Mouse (Mus musculus): ENCODE results near the gene Rpap1. TPM values are rescaled to one million over a fixed set of nuclear protein-coding genes. Genes with fewer than 3 reads are reported as not detected.
A peak's percentile ranks its signal among the peaks of the same experiment; 100 is the strongest.

Rpap1 gene
- 19.0 and 19.9 TPM in 2 replicates for polyA plus RNA-seq (2014; fragmentation: Nextera tagmentation; extraction: Ambion mirVana)

- Histone ChIP-seq H3K36me3 (ENCODE audit: control insufficient read depth, insufficient read depth, low read length) (no peaks in the 10 kb centered on the region; the same call in 1 of the 2 replicates), H3K27ac (ENCODE audit: low read depth, low read length) (peak within 1 kb of the TSS; percentile 63), H3K9me3 (ENCODE audit: control insufficient read depth, low read length) (no peaks in the 10 kb centered on the region), H3K4me2 (replicated peaks; ENCODE audit: low read depth, low read length) (peak within 1 kb of the TSS; percentile 76), H3K4me1 (replicated peaks; ENCODE audit: control insufficient read depth, insufficient read depth, low read length) (no peaks in the 10 kb centered on the region), H3K4me3 (ENCODE audit: low read depth, low read length) (peak within 1 kb of the TSS; percentile 54), H3K27me3 (ENCODE audit: control insufficient read depth, insufficient read depth, low read length) (no peaks in the 10 kb centered on the region), H3K9ac (ENCODE audit: low read depth, low read length) (peak within 1 kb of the TSS; percentile 70)
- WGBS = 1% methylated on average over 44 of the region's 44 CpGs
- DNase-seq (ENCODE audit: low spot score) (peak; percentile 90), ATAC-seq (ENCODE audit: low FRiP score) (peak; percentile 93)
Measured at GRCm38 (mm10) chr2:119787206-119787883, at the start of gene Rpap1. Gene Rpap1 (minus strand): TSS chr2:119787537.

GRCm38 (mm10) chr2:119834231-119834630 is 46.9 kb upstream of the Rpap1 start:
- WGBS = 87% methylated on average over 4 of the region's 4 CpGs
- Histone ChIP-seq H3K4me3 (ENCODE audit: low read depth, low read length) (no peak overlapping the region), H3K27me3 (ENCODE audit: control insufficient read depth, insufficient read depth, low read length) (no peaks in the 10 kb centered on the region), H3K4me1 (replicated peaks; ENCODE audit: control insufficient read depth, insufficient read depth, low read length) (no peaks in the 10 kb centered on the region), H3K27ac (ENCODE audit: low read depth, low read length) (no peak overlapping the region), H3K36me3 (ENCODE audit: control insufficient read depth, insufficient read depth, low read length) (no peaks in the 10 kb centered on the region), H3K9ac (ENCODE audit: low read depth, low read length) (no peak overlapping the region), H3K4me2 (replicated peaks; ENCODE audit: low read depth, low read length) (no peak overlapping the region), H3K9me3 (ENCODE audit: control insufficient read depth, low read length) (no peaks in the 10 kb centered on the region)
- DNase-seq (ENCODE audit: low spot score) (no peak), ATAC-seq (ENCODE audit: low FRiP score) (no peak)

GRCm38 (mm10) chr2:119830579-119830978 is 43.2 kb upstream of the Rpap1 start:
- Histone ChIP-seq H3K4me2 (replicated peaks; ENCODE audit: low read depth, low read length) (no peak overlapping the region), H3K9me3 (ENCODE audit: control insufficient read depth, low read length) (no peaks in the 10 kb centered on the region), H3K27ac (ENCODE audit: low read depth, low read length) (no peak overlapping the region), H3K36me3 (ENCODE audit: control insufficient read depth, insufficient read depth, low read length) (no peaks in the 10 kb centered on the region), H3K4me3 (ENCODE audit: low read depth, low read length) (no peak overlapping the region), H3K9ac (ENCODE audit: low read depth, low read length) (no peak overlapping the region), H3K4me1 (replicated peaks; ENCODE audit: control insufficient read depth, insufficient read depth, low read length) (no peaks in the 10 kb centered on the region), H3K27me3 (ENCODE audit: control insufficient read depth, insufficient read depth, low read length) (no peaks in the 10 kb centered on the region)
- WGBS = 71% methylated on average over 2 of the region's 2 CpGs
- ATAC-seq (ENCODE audit: low FRiP score) (no peak), DNase-seq (ENCODE audit: low spot score) (no peak)

DNA sequence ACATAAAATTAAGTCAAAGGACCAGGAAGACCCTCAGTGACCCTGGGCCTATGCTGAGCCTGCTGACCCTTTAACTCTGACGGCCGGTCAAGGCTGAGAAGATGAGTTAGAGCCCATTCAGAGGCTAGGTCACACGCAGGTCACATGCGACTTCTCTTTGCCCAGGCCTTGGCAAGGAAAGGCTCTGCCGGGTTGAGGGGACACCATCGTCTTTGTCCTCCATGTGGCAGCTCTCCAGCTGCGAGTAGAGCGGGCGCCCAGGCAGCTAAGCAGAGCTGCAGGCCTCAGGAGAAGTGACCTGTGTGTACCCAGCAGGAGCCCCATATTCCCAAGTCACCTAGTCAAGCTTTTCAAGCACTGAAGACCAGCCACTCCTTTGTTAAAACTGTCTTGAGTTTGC is 33.8 kb upstream of the Rpap1 start:
- Histone ChIP-seq H3K9ac (ENCODE audit: low read depth, low read length) (no peak overlapping the region), H3K4me2 (replicated peaks; ENCODE audit: low read depth, low read length) (no peak overlapping the region), H3K4me3 (ENCODE audit: low read depth, low read length) (no peak overlapping the region), H3K9me3 (ENCODE audit: control insufficient read depth, low read length) (no peaks in the 10 kb centered on the region), H3K27ac (ENCODE audit: low read depth, low read length) (no peak overlapping the region), H3K36me3 (ENCODE audit: control insufficient read depth, insufficient read depth, low read length) (no peaks in the 10 kb centered on the region), H3K27me3 (ENCODE audit: control insufficient read depth, insufficient read depth, low read length) (no peaks in the 10 kb centered on the region), H3K4me1 (replicated peaks; ENCODE audit: control insufficient read depth, insufficient read depth, low read length) (no peaks in the 10 kb centered on the region)
- no peak for ATAC-seq (ENCODE audit: low FRiP score)
- WGBS = 74% methylated on average over 9 of the region's 9 CpGs
- DNase-seq (ENCODE audit: low spot score) = no peak

DNA sequence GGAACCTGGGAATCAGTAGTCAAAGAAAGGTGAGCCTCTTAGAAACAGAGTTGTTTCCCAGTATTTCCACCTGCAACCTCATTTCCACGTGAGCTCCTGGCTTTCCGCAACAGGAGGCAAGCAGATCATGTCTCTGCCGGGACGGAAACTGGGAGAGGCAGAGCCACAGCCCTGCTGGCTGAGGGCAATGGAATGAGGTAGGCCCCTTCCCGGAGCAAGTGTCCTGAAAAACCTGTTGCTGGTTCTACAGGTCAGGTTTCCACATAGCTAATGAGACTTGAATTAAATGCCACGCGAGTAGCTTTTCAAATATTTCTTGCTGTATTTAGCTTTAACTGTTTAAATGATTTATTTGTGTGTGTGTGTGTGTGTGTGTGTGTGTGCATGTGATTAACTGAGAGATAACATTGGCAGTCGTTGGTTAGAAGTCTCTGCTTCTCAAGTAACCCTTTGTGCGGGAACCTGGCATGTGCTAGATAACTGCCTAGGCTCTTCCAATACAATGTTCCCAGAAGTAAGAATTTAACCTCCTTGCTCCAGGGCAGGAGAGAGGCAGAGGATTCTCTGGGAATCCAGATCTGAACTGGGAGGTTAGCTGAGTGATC is 31.4 kb upstream of the Rpap1 start:
- no peaks in the 10 kb centered on the region for H3K36me3 ChIP-seq (ENCODE audit: control insufficient read depth, insufficient read depth, low read length)
- DNase-seq (ENCODE audit: low spot score) = no peak
- no peak for ATAC-seq (ENCODE audit: low FRiP score)
- no peak overlapping the region for H3K4me3 ChIP-seq (ENCODE audit: low read depth, low read length)
- H3K4me1 ChIP-seq (replicated peaks; ENCODE audit: control insufficient read depth, insufficient read depth, low read length) = no peaks in the 10 kb centered on the region
- no peak overlapping the region for H3K27ac ChIP-seq (ENCODE audit: low read depth, low read length)
- no peaks in the 10 kb centered on the region for H3K9me3 ChIP-seq (ENCODE audit: control insufficient read depth, low read length)
- H3K27me3 ChIP-seq (ENCODE audit: control insufficient read depth, insufficient read depth, low read length) = no peaks in the 10 kb centered on the region
- WGBS = 65% methylated on average over 9 of the region's 9 CpGs
- no peak overlapping the region for H3K4me2 ChIP-seq (replicated peaks; ENCODE audit: low read depth, low read length)
- no peak overlapping the region for H3K9ac ChIP-seq (ENCODE audit: low read depth, low read length)

DNA sequence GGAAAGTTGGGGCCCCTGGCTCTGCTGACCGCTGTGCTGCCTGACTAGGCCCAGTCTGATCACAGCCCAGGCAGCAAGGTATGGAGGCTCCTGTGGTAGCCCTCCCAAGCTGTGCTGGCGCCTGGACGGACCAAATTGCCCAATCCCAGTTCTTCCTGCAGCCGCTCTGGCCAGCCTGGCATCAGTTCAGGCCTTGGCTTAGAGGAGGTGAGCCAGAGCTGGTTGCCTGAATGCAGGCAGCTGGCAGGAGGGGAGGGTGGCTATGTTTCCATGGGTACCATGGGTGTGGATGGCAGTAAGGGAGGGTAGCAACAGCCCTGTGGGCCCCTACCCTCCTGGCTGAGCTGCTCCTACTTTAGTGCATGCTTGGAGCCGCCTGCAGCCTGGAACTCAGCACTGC is 29.7 kb upstream of the Rpap1 start:
- Histone ChIP-seq H3K9ac (ENCODE audit: low read depth, low read length) (no peak overlapping the region), H3K36me3 (ENCODE audit: control insufficient read depth, insufficient read depth, low read length) (no peaks in the 10 kb centered on the region), H3K4me1 (replicated peaks; ENCODE audit: control insufficient read depth, insufficient read depth, low read length) (no peaks in the 10 kb centered on the region), H3K4me2 (replicated peaks; ENCODE audit: low read depth, low read length) (no peak overlapping the region), H3K4me3 (ENCODE audit: low read depth, low read length) (no peak overlapping the region), H3K27me3 (ENCODE audit: control insufficient read depth, insufficient read depth, low read length) (no peaks in the 10 kb centered on the region), H3K9me3 (ENCODE audit: control insufficient read depth, low read length) (no peaks in the 10 kb centered on the region), H3K27ac (ENCODE audit: low read depth, low read length) (no peak overlapping the region)
- 86% methylated on average over 5 of the region's 5 CpGs for WGBS
- ATAC-seq (ENCODE audit: low FRiP score) (no peak), DNase-seq (ENCODE audit: low spot score) (no peak)

- Histone ChIP-seq H3K9ac (ENCODE audit: low read depth, low read length) (no peak overlapping the region), H3K27ac (ENCODE audit: low read depth, low read length) (no peak overlapping the region), H3K36me3 (ENCODE audit: control insufficient read depth, insufficient read depth, low read length) (no peaks in the 10 kb centered on the region), H3K4me2 (replicated peaks; ENCODE audit: low read depth, low read length) (no peak overlapping the region), H3K4me1 (replicated peaks; ENCODE audit: control insufficient read depth, insufficient read depth, low read length) (no peaks in the 10 kb centered on the region), H3K9me3 (ENCODE audit: control insufficient read depth, low read length) (no peaks in the 10 kb centered on the region), H3K27me3 (ENCODE audit: control insufficient read depth, insufficient read depth, low read length) (no peaks in the 10 kb centered on the region), H3K4me3 (ENCODE audit: low read depth, low read length) (no peak overlapping the region)
- WGBS = 95% methylated on average over 13 of the region's 13 CpGs
- no peak for DNase-seq (ENCODE audit: low spot score)
- ATAC-seq (ENCODE audit: low FRiP score) = no peak
Measured at GRCm38 (mm10) chr2:119816611-119817010, 29.3 kb upstream of the Rpap1 start.

- H3K4me3 ChIP-seq (ENCODE audit: low read depth, low read length) = no peak overlapping the region
- WGBS = 74% methylated on average over 7 of the region's 7 CpGs
- DNase-seq (ENCODE audit: low spot score) (no peak), ATAC-seq (ENCODE audit: low FRiP score) (no peak)
- no peaks in the 10 kb centered on the region for H3K9me3 ChIP-seq (ENCODE audit: control insufficient read depth, low read length)
- no peak overlapping the region for H3K9ac ChIP-seq (ENCODE audit: low read depth, low read length)
- no peaks in the 10 kb centered on the region for H3K27me3 ChIP-seq (ENCODE audit: control insufficient read depth, insufficient read depth, low read length)
- H3K27ac ChIP-seq (ENCODE audit: low read depth, low read length) = no peak overlapping the region
- H3K36me3 ChIP-seq (ENCODE audit: control insufficient read depth, insufficient read depth, low read length) = no peaks in the 10 kb centered on the region
- no peaks in the 10 kb centered on the region for H3K4me1 ChIP-seq (replicated peaks; ENCODE audit: control insufficient read depth, insufficient read depth, low read length)
- no peak overlapping the region for H3K4me2 ChIP-seq (replicated peaks; ENCODE audit: low read depth, low read length)
Measured at GRCm38 (mm10) chr2:119814376-119814933, 27.1 kb upstream of the Rpap1 start.
